14 mouse cellular contexts compared by ENCODE assay signal in the genomic region with DNA sequence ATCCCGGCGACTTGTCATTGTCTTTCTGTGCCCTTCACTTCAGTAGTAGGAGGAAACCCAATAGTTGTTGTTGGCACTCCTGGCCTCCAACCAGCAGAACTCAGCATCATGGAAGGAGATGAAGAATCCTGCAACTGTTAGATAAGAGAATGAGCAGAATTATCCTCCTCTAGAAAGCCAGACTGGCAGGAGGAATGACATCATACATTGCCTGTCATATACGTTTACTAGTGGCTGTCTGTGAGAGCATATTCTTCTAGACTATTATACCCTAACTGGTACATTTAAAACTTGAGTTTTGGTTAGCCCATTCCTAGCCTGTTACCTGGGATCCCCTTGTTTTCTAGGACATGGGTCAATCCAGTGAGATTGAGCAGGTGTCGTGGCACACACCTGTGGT.
"Had no signal": no experiment of that assay in that cellular context is flagged by ENCODE, and none has a peak within 500 bp of the region (broad histone marks: within the 10 kb centered on the region; RNA-seq: fewer than 3 reads in every experiment).

No protein-coding gene starts in this region.

- ATAC-seq: intestine, embryonic 16.5 days had no signal

- H3K4me3 ChIP-seq: kidney, embryonic 15.5 days; limb, embryonic 13.5 days; lung, embryonic 15.5 days; neural tube, embryonic 15.5 days; stomach, embryonic 15.5 days had no signal

- H3K4me2 ChIP-seq: kidney, embryonic 15.5 days; limb, embryonic 13.5 days; lung, embryonic 15.5 days; midbrain, embryonic 11.5 days; neural tube, embryonic 15.5 days; stomach, embryonic 15.5 days had no signal

- DNase-seq: kidney, adult 2 months; kidney, postnatal 14 days; layer of hippocampus, adult 9-11 months; lung, postnatal 14 days; thymus, adult 2 months; thymus, postnatal 25 days had no signal

- H3K4me1 ChIP-seq: neural tube, embryonic 15.5 days had no signal

- H3K36me3 ChIP-seq: kidney, embryonic 15.5 days; limb, embryonic 13.5 days; lung, embryonic 15.5 days; neural tube, embryonic 15.5 days; stomach, embryonic 15.5 days had no signal

- H3K9ac ChIP-seq: kidney, embryonic 15.5 days; limb, embryonic 13.5 days; lung, embryonic 15.5 days; neural tube, embryonic 15.5 days; stomach, embryonic 15.5 days had no signal

- H3K9me3 ChIP-seq: kidney, embryonic 15.5 days; limb, embryonic 13.5 days; lung, embryonic 15.5 days; neural tube, embryonic 15.5 days; stomach, embryonic 15.5 days had no signal

- H3K27me3 ChIP-seq: kidney, embryonic 15.5 days; limb, embryonic 13.5 days; lung, embryonic 15.5 days; neural tube, embryonic 15.5 days; stomach, embryonic 15.5 days had no signal

- H3K27ac ChIP-seq: kidney, embryonic 15.5 days; limb, embryonic 13.5 days; lung, embryonic 15.5 days; macrophage; neural tube, embryonic 15.5 days; stomach, embryonic 15.5 days had no signal
